In genomic region chr5:147757832-147758587, GRCm38 (mm10) we compare ENCODE assay signal across 8 mouse cellular contexts. TPM values are rescaled to one million over a fixed set of nuclear protein-coding genes. Genes with fewer than 3 reads are reported as not detected.
DNase-seq lines count a peak whose midpoint lies in the region; ATAC-seq lines count a peak whose summit lies in the region.

No protein-coding gene starts in this region.

- H3K4me1 ChIP-seq in hindbrain, embryonic 15.5 days (replicated peaks) = peaks cover 4% of the 10 kb centered on the region
- 0 out of 2 replicates have a peak, but pooled peaks cover 3% of the 10 kb centered on the region for H3K4me1 ChIP-seq in hindbrain, embryonic 11.5 days (replicated peaks; ENCODE audit: control insufficient read depth, insufficient read depth, low read length)
- peaks cover under 1% of the 10 kb centered on the region for H3K4me1 ChIP-seq in heart, embryonic 16.5 days (ENCODE audit: control insufficient read depth, insufficient read depth, low read length)
- H3K4me1 ChIP-seq in limb, embryonic 12.5 days (replicated peaks) = peaks cover 8% of the 10 kb centered on the region
- peaks cover 3% of the 10 kb centered on the region; the same call in 1 of the 2 replicates for H3K4me1 ChIP-seq in neural tube, embryonic 12.5 days

- ATAC-seq in hindbrain, embryonic 15.5 days (ENCODE audit: low FRiP score, low read depth) = no peak
- ATAC-seq in hindbrain, embryonic 11.5 days (ENCODE audit: low FRiP score) = no peak
- ATAC-seq in heart, embryonic 16.5 days (replicated peaks; ENCODE audit: extremely low read depth, insufficient read depth, low FRiP score) = 0 out of 2 replicates have a peak, but pooled peaks have one; percentile 28
- ATAC-seq in limb, embryonic 12.5 days (ENCODE audit: insufficient number of reproducible peaks, insufficient read depth, low FRiP score, low TSS enrichment, low read depth) = no peak; the same call in 1 of the 2 replicates
- ATAC-seq in neural tube, embryonic 12.5 days (ENCODE audit: low FRiP score, low read depth) = no peak

- peaks cover 12% of the 10 kb centered on the region; the same call in 1 of the 2 replicates for H3K27me3 ChIP-seq in hindbrain, embryonic 15.5 days
- H3K27me3 ChIP-seq in hindbrain, embryonic 11.5 days (ENCODE audit: control insufficient read depth, insufficient read depth, low read length) = peaks cover 2% of the 10 kb centered on the region
- peaks cover 5% of the 10 kb centered on the region; the same call in 1 of the 2 replicates for H3K27me3 ChIP-seq in heart, embryonic 16.5 days (ENCODE audit: control insufficient read depth, insufficient read depth, low read length)
- H3K27me3 ChIP-seq in limb, embryonic 12.5 days = peaks cover 20% of the 10 kb centered on the region
- peaks cover 5% of the 10 kb centered on the region for H3K27me3 ChIP-seq in neural tube, embryonic 12.5 days (replicated peaks)

- 0 out of 2 replicates have a peak overlapping the region, but pooled peaks have one; percentile 3 for H3K4me3 ChIP-seq in hindbrain, embryonic 15.5 days
- no peak overlapping the region for H3K4me3 ChIP-seq in hindbrain, embryonic 11.5 days (ENCODE audit: low read depth, low read length)
- peak overlapping the region; percentile 39 for H3K4me3 ChIP-seq in heart, embryonic 16.5 days (ENCODE audit: low read length)
- peak overlapping the region; percentile 16; the same call in 1 of the 2 replicates for H3K4me3 ChIP-seq in limb, embryonic 12.5 days (replicated peaks)
- H3K4me3 ChIP-seq in neural tube, embryonic 12.5 days = no peak overlapping the region

- no peaks in the 10 kb centered on the region for H3K9me3 ChIP-seq in hindbrain, embryonic 15.5 days
- no peaks in the 10 kb centered on the region for H3K9me3 ChIP-seq in hindbrain, embryonic 11.5 days (ENCODE audit: control insufficient read depth, low read length)
- H3K9me3 ChIP-seq in heart, embryonic 16.5 days (replicated peaks; ENCODE audit: control insufficient read depth, low read length) = no peaks in the 10 kb centered on the region
- no peaks in the 10 kb centered on the region for H3K9me3 ChIP-seq in limb, embryonic 12.5 days
- H3K9me3 ChIP-seq in neural tube, embryonic 12.5 days = no peaks in the 10 kb centered on the region

- no peak for DNase-seq in hindbrain, embryonic 11.5 days (ENCODE audit: low spot score)
- DNase-seq in adrenal gland, postnatal 25 days = peak; percentile 11
- no peak for DNase-seq in thymus, postnatal 14 days
- DNase-seq in layer of hippocampus, postnatal 14 days (ENCODE audit: low spot score in 2 of 2) = no peak

- no peak overlapping the region for H3K27ac ChIP-seq in hindbrain, embryonic 15.5 days (replicated peaks)
- no peak overlapping the region for H3K27ac ChIP-seq in hindbrain, embryonic 11.5 days (ENCODE audit: low read depth, low read length)
- H3K27ac ChIP-seq in heart, embryonic 16.5 days (ENCODE audit: low read length) = no peak overlapping the region
- no peak overlapping the region for H3K27ac ChIP-seq in limb, embryonic 12.5 days
- no peak overlapping the region for H3K27ac ChIP-seq in neural tube, embryonic 12.5 days

- 63% methylated on average over 12 of the region's 12 CpGs for WGBS in hindbrain, embryonic 15.5 days
- 65% methylated on average over 12 of the region's 12 CpGs for WGBS in hindbrain, embryonic 11.5 days
- WGBS in heart, embryonic 16.5 days = 48% methylated on average over 12 of the region's 12 CpGs
- WGBS in limb, embryonic 12.5 days = 49% methylated on average over 12 of the region's 12 CpGs
- WGBS in neural tube, embryonic 12.5 days = 54% methylated on average over 12 of the region's 12 CpGs

- H3K9ac ChIP-seq in hindbrain, embryonic 15.5 days = no peak overlapping the region
- no peak overlapping the region for H3K9ac ChIP-seq in hindbrain, embryonic 11.5 days (ENCODE audit: low read depth, low read length)
- no peak overlapping the region for H3K9ac ChIP-seq in heart, embryonic 16.5 days (ENCODE audit: low read length)
- no peak overlapping the region for H3K9ac ChIP-seq in limb, embryonic 12.5 days (replicated peaks)
- no peak overlapping the region for H3K9ac ChIP-seq in neural tube, embryonic 12.5 days

- H3K4me2 ChIP-seq in hindbrain, embryonic 15.5 days = peak overlapping the region; percentile 31
- no peak overlapping the region for H3K4me2 ChIP-seq in hindbrain, embryonic 11.5 days (replicated peaks; ENCODE audit: low read depth, low read length)
- H3K4me2 ChIP-seq in heart, embryonic 16.5 days (ENCODE audit: low read depth, low read length) = peak overlapping the region; percentile 53
- peak overlapping the region; percentile 38 for H3K4me2 ChIP-seq in limb, embryonic 12.5 days
- peak overlapping the region; percentile 28 for H3K4me2 ChIP-seq in neural tube, embryonic 12.5 days (replicated peaks)

- H3K36me3 ChIP-seq in hindbrain, embryonic 15.5 days = no peaks in the 10 kb centered on the region
- no peaks in the 10 kb centered on the region for H3K36me3 ChIP-seq in hindbrain, embryonic 11.5 days (ENCODE audit: control insufficient read depth, insufficient read depth, low read length)
- H3K36me3 ChIP-seq in heart, embryonic 16.5 days (ENCODE audit: control insufficient read depth, insufficient read depth) = no peaks in the 10 kb centered on the region
- H3K36me3 ChIP-seq in limb, embryonic 12.5 days = no peaks in the 10 kb centered on the region
- no peaks in the 10 kb centered on the region for H3K36me3 ChIP-seq in neural tube, embryonic 12.5 days

RNA-seq across cellular contexts. Expression of gene Flt1, which starts 32.2 kb away (rescaled TPM):
- 15.8 and 16.0 TPM in 2 replicates for polyA plus RNA-seq in hindbrain, embryonic 15.5 days (2015; fragmentation: Nextera tagmentation; extraction: Ambion mirVana)
- 12.3 and 13.5 TPM in 2 replicates for polyA plus RNA-seq in hindbrain, embryonic 11.5 days (2014; fragmentation: Nextera tagmentation; extraction: Ambion mirVana)
- 39.6 and 43.0 TPM in 2 replicates for total RNA-seq in adrenal gland, postnatal 25 days (2021)
- 21.4 and 22.6 TPM in 2 replicates for polyA plus RNA-seq in heart, embryonic 16.5 days (2015; fragmentation: Nextera tagmentation; extraction: Ambion mirVana)
- 11.2 and 12.6 TPM in 2 replicates for polyA plus RNA-seq in limb, embryonic 12.5 days (2016; fragmentation: Nextera tagmentation; extraction: Ambion mirVana)
- polyA plus RNA-seq in neural tube, embryonic 12.5 days (2016; fragmentation: Nextera tagmentation; extraction: Ambion mirVana) = 12.5 and 15.6 TPM in 2 replicates
- total RNA-seq in layer of hippocampus, postnatal 14 days (2021) = 10 to 100 TPM; 28.4 to 30.1 TPM

Comparison
In these comparisons a context has a peak if more than half of its experiments do, and no peak if none do; other contexts are left out.
1. H3K4me3 ChIP-seq: peak in hindbrain, embryonic 15.5 days (single experiment), heart, embryonic 16.5 days (single experiment) and limb, embryonic 12.5 days (single experiment); none in hindbrain, embryonic 11.5 days (single experiment) and neural tube, embryonic 12.5 days (single experiment).